Mouse (Mus musculus): ENCODE data around the gene Cramp1l. TPM values are rescaled to one million over a fixed set of nuclear protein-coding genes. Genes with fewer than 3 reads are reported as not detected.
A peak's percentile ranks its signal among the peaks of the same experiment; 100 is the strongest.
"Not testable (repeated sequence)": the region's sequence is repeated elsewhere in the genome, so short reads cannot be mapped to it uniquely, and the experiment has no call there.

Cramp1l gene
- polyA plus RNA-seq, 2 experiments = 3.2 to 7.9 TPM

DNA sequence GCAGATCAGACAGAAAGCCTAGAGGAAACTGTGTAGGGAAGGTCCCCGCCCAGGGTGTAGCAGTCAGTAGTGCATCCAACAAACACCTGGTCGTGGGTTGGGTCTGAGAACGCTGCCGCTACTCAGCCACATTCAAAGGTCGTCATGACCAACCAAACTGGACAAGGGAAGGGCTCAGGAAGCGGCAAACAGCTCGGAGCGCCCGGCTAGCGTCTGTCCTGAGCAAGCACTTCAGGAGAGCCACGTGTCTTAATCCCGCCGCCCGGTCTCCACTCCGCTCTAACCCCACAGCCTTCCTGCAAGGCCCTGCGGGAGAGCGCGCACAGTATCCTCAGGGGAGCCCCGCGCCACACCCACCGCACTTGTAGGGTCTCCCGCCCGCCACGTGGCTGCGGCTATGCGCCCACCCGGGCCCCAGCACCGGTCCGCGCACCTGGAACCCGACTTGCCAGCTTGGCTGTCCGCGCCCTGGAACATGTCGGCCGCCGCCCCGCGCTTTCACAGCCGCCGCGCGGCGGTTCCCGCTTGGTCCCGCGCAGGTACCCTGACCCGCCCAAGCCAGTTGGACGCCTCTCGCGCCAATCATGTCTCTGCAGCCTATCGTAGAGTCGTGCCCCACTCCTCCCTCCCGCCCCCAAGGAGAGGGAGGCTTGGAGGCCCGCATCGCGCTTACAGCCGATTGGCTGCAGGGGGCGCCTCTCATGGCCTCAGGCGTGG is 55.3 kb downstream of the Cramp1l start, which contains the start of gene Jpt2:
TSS of gene Jpt2 (minus strand) at position 555 of the 717 bp plus-strand sequence.
- DNase-seq (ENCODE audit: low read depth in 3 of 3, low spot score in 3 of 3) (peak; percentile 96 to 97 (median 96)), ATAC-seq (ENCODE audit: insufficient read depth) (peak; percentile 100)
- Histone ChIP-seq H3K9ac (replicated peaks) (peak within 1 kb of the TSS; percentile 76), H3K4me2 (ENCODE audit: low read depth) (peak within 1 kb of the TSS; percentile 67), H3K9me3 (ENCODE audit: control insufficient read depth, low read length) (no peaks in the 10 kb centered on the region), H3K4me3 (ENCODE audit: insufficient read depth in 1 of 2, low read depth in 2 of 2, low read length in 2 of 2) (peak within 1 kb of the TSS; percentile 61 to 82), H3K27me3 (ENCODE audit: control insufficient read depth, insufficient read depth, low read length) (no peaks in the 10 kb centered on the region), H3K4me1 (replicated peaks; ENCODE audit: control insufficient read depth in 2 of 2, insufficient read depth in 2 of 2, low read length in 1 of 2) (peaks cover under 1 to 8% of the 10 kb centered on the region in 2 experiments), H3K36me3 (replicated peaks; ENCODE audit: control insufficient read depth, insufficient read depth, low read depth) (peaks cover 42% of the 10 kb centered on the region), H3K27ac (peak within 1 kb of the TSS; percentile 26)
- under 1% methylated on average over 59 of the region's 59 CpGs for WGBS (ENCODE audit: insufficient replicate concordance)
- TF ChIP-seq CTCF (IDR thresholded peaks at IDR 0.05; ENCODE audit: low read depth) (peak; percentile 86), EP300 (IDR thresholded peaks at IDR 0.05; ENCODE audit: low read depth) (no peak; the same call in 1 of the 2 replicates)

DNA sequence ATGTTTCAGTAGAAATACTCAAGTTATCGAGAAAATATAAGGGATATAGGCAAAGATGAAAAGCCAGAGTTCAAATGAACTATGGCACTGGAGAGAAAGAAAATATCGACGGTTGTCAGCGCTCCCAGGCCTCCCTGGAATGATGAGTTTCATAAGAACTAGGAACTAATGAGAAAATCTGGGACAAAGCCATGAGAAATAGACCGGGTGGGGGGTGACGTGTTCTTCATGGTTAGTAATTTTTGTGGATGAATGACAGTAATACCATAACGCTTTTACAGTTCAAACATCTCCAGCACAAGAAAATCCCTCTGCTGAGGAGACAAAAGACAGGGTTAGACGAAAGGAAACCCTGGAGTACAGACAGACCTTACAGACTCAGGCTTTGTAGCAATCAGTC is 56.2 kb downstream of the Cramp1l start:
- TF ChIP-seq EP300 (IDR thresholded peaks at IDR 0.05; ENCODE audit: low read depth) = no peak
- TF ChIP-seq CTCF (IDR thresholded peaks at IDR 0.05; ENCODE audit: low read depth) = no peak
- ATAC-seq (ENCODE audit: insufficient read depth) (no peak), DNase-seq (ENCODE audit: low read depth in 3 of 3, low spot score in 3 of 3) (no peak)
- Histone ChIP-seq H3K4me3 (ENCODE audit: insufficient read depth in 1 of 2, low read depth in 2 of 2, low read length in 2 of 2) (peak overlapping the region; percentile 61 to 82), H3K27ac (no peak overlapping the region), H3K4me2 (ENCODE audit: low read depth) (peak overlapping the region; percentile 67), H3K27me3 (ENCODE audit: control insufficient read depth, insufficient read depth, low read length) (no peaks in the 10 kb centered on the region), H3K9ac (replicated peaks) (peak overlapping the region; percentile 76), H3K9me3 (ENCODE audit: control insufficient read depth, low read length) (no peaks in the 10 kb centered on the region), H3K36me3 (replicated peaks; ENCODE audit: control insufficient read depth, insufficient read depth, low read depth) (peaks cover 42% of the 10 kb centered on the region), H3K4me1 (replicated peaks; ENCODE audit: control insufficient read depth in 2 of 2, insufficient read depth in 2 of 2, low read length in 1 of 2) (peaks cover 6 to 9% of the 10 kb centered on the region in 2 experiments)
- 58% methylated on average over 8 of the region's 8 CpGs for WGBS (ENCODE audit: insufficient replicate concordance)

DNA sequence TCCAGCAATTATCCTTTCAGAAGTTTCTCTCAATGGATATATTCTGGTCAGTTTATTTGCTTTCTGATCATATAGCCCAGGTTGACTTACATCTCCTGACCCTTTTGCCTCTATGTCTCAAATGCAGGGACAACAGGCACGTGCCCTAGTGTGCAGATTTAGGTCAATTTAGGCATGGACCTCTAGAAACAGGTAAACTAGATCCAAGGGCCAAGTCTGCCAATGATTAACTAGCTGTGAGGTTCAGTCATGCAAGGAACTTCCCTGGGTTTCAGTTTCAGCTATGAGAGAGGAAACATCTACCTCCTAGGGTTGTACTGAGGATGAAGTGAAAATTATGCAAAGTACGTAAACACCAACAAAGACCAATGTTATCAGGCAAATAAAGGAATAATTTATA is 62.3 kb downstream of the Cramp1l start:
- Histone ChIP-seq H3K9me3 (ENCODE audit: control insufficient read depth, low read length) (no peaks in the 10 kb centered on the region), H3K36me3 (replicated peaks; ENCODE audit: control insufficient read depth, insufficient read depth, low read depth) (peaks cover 39% of the 10 kb centered on the region), H3K4me2 (ENCODE audit: low read depth) (no peak overlapping the region), H3K4me1 (replicated peaks; ENCODE audit: control insufficient read depth in 2 of 2, insufficient read depth in 2 of 2, low read length in 1 of 2) (peaks cover 15 to 18% of the 10 kb centered on the region in 2 experiments), H3K4me3 (ENCODE audit: insufficient read depth in 1 of 2, low read depth in 2 of 2, low read length in 2 of 2) (no peak overlapping the region), H3K27me3 (ENCODE audit: control insufficient read depth, insufficient read depth, low read length) (no peaks in the 10 kb centered on the region), H3K9ac (replicated peaks) (no peak overlapping the region), H3K27ac (no peak overlapping the region)
- TF ChIP-seq EP300 (IDR thresholded peaks at IDR 0.05; ENCODE audit: low read depth) (no peak), CTCF (IDR thresholded peaks at IDR 0.05; ENCODE audit: low read depth) (no peak)
- ATAC-seq (ENCODE audit: insufficient read depth) = peak; percentile 11; the same call in 1 of the 2 replicates
- peak; percentile 28 to 39 (median 33) for DNase-seq (ENCODE audit: low read depth in 3 of 3, low spot score in 3 of 3)
- 70% methylated on average over 2 of the region's 2 CpGs for WGBS (ENCODE audit: insufficient replicate concordance)

GRCm38 (mm10) chr17:24950671-24951070 is 64.9 kb downstream of the Cramp1l start:
- DNase-seq (ENCODE audit: low read depth in 3 of 3, low spot score in 3 of 3) (peak; percentile 34 to 58 (median 35)), ATAC-seq (ENCODE audit: insufficient read depth) (peak; percentile 50; the same call in 1 of the 2 replicates)
- peaks cover 47% of the 10 kb centered on the region for H3K36me3 ChIP-seq (replicated peaks; ENCODE audit: control insufficient read depth, insufficient read depth, low read depth)
- H3K4me1 ChIP-seq (replicated peaks; ENCODE audit: control insufficient read depth in 2 of 2, insufficient read depth in 2 of 2, low read length in 1 of 2) = peaks cover 15 to 18% of the 10 kb centered on the region in 2 experiments
- H3K27ac ChIP-seq = no peak overlapping the region
- no peaks in the 10 kb centered on the region for H3K27me3 ChIP-seq (ENCODE audit: control insufficient read depth, insufficient read depth, low read length)
- TF ChIP-seq CTCF (IDR thresholded peaks at IDR 0.05; ENCODE audit: low read depth) = no peak
- TF ChIP-seq EP300 (IDR thresholded peaks at IDR 0.05; ENCODE audit: low read depth) = no peak
- no peak overlapping the region for H3K9ac ChIP-seq (replicated peaks)
- H3K4me3 ChIP-seq (ENCODE audit: insufficient read depth in 1 of 2, low read depth in 2 of 2, low read length in 2 of 2) = no peak overlapping the region
- WGBS (ENCODE audit: insufficient replicate concordance) = 61% methylated on average over 2 of the region's 2 CpGs
- H3K4me2 ChIP-seq (ENCODE audit: low read depth) = no peak overlapping the region
- H3K9me3 ChIP-seq (ENCODE audit: control insufficient read depth, low read length) = no peaks in the 10 kb centered on the region

GRCm38 (mm10) chr17:24948204-24948603 is 67.4 kb downstream of the Cramp1l start:
- Histone ChIP-seq H3K9ac (replicated peaks) (no peak overlapping the region), H3K27me3 (ENCODE audit: control insufficient read depth, insufficient read depth, low read length) (no peaks in the 10 kb centered on the region), H3K4me3 (ENCODE audit: insufficient read depth in 1 of 2, low read depth in 2 of 2, low read length in 2 of 2) (no peak overlapping the region), H3K36me3 (replicated peaks; ENCODE audit: control insufficient read depth, insufficient read depth, low read depth) (peaks cover 44% of the 10 kb centered on the region), H3K27ac (no peak overlapping the region), H3K9me3 (ENCODE audit: control insufficient read depth, low read length) (no peaks in the 10 kb centered on the region), H3K4me2 (ENCODE audit: low read depth) (no peak overlapping the region), H3K4me1 (replicated peaks; ENCODE audit: control insufficient read depth in 2 of 2, insufficient read depth in 2 of 2, low read length in 1 of 2) (peaks cover 8 to 15% of the 10 kb centered on the region in 2 experiments)
- no peak for TF ChIP-seq CTCF (IDR thresholded peaks at IDR 0.05; ENCODE audit: low read depth)
- no peak for TF ChIP-seq EP300 (IDR thresholded peaks at IDR 0.05; ENCODE audit: low read depth)
- ATAC-seq (ENCODE audit: insufficient read depth) = no peak
- WGBS (ENCODE audit: insufficient replicate concordance) = 87% methylated on average over 5 of the region's 5 CpGs
- DNase-seq (ENCODE audit: low read depth in 3 of 3, low spot score in 3 of 3) = no peak

- not testable (repeated sequence) for DNase-seq (ENCODE audit: low read depth in 3 of 3, low spot score in 3 of 3); ATAC-seq (ENCODE audit: insufficient read depth)
- WGBS (ENCODE audit: insufficient replicate concordance) = 78% methylated on average over 1 of the region's 1 CpGs
Observed at GRCm38 (mm10) chr17:24943589-24943988, 72.0 kb downstream of the Cramp1l start.

More at GRCm38 (mm10) chr17:24943589-24943988, 72.0 kb downstream of the Cramp1l start:
- H3K9ac ChIP-seq (replicated peaks); H3K4me1 ChIP-seq (replicated peaks; ENCODE audit: control insufficient read depth in 2 of 2, insufficient read depth in 2 of 2, low read length in 1 of 2); H3K4me2 ChIP-seq (ENCODE audit: low read depth); H3K9me3 ChIP-seq (ENCODE audit: control insufficient read depth, low read length); H3K4me3 ChIP-seq (ENCODE audit: insufficient read depth in 1 of 2, low read depth in 2 of 2, low read length in 2 of 2); H3K27ac ChIP-seq; H3K27me3 ChIP-seq (ENCODE audit: control insufficient read depth, insufficient read depth, low read length): not testable (repeated sequence)
- H3K36me3 ChIP-seq (replicated peaks; ENCODE audit: control insufficient read depth, insufficient read depth, low read depth) = peaks cover 27% of the 10 kb centered on the region

Data from liver, embryonic 14.5 days (tissue).